Mouse (Mus musculus): Measurements from ENCODE around the gene Hoxa11. TPM values are rescaled to one million over a fixed set of nuclear protein-coding genes. Genes with fewer than 3 reads are reported as not detected.

Hoxa11 gene
- total RNA-seq (2021), result 1 to 10 TPM; 2.1 to 2.9 TPM
- long read RNA-seq, experiment 1, transcript Hoxa11-201 (2 exons, 2,287 nt), result major isoform, 5 of 5 reads
- long read RNA-seq, experiment 1, partial matches to known transcripts, result 0 of 5 reads
- long read RNA-seq, experiment 1, other reads (novel, unspliced or antisense), result 0 of 5 reads
- long read RNA-seq, experiment 2, transcript Hoxa11-201 (2 exons, 2,287 nt), result major isoform, 12 of 13 reads
- long read RNA-seq, experiment 2, partial matches to known transcripts, result 0 of 13 reads
- long read RNA-seq, experiment 2, other reads (novel, unspliced or antisense), result 1 of 13 reads

DNA sequence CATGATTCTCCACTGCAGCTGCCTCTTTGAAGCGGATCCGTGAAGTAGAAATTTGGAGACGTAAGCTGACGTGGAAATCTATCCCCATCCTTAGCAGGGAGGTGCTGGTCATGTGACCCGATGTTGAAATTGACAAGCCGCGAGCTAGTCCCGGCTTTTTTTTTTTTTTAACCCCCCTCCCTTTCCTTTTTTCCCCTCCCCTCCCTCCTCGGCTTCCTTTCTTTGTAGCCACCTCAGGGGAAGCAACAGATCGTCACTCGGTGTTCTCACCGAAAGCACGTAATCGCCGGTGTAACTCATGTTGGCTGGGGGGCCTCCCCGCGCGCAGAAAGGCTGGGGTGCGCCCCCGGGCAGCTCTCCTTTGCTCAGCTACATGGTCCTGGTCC lies at the start of gene Hoxa11:
Gene Hoxa11, minus strand, starts transcription at position 54 of the 386 bp plus-strand sequence.
- DNase-seq (ENCODE audit: low spot score), result no peak

DNA sequence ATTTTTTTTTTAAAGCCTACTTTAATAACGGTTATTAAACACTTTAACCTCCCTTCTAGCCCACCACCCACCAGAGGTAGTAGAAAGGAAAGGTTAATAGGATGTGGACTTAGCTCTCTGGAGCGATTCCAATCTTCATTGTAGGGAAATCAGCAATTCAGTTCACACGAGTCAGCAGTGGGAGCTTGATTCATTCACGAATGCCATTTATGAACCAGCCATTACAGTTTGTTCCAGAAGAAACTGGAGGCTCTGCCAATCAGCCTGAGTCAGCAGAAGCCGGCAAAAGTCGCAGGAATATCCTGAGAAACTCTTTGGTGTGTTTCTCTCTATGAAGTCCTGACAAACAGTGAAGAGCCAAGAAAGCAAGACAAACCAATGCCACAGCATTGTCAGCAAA lies 49.0 kb upstream of the Hoxa11 start:
- DNase-seq (ENCODE audit: low spot score), result no peak

DNA sequence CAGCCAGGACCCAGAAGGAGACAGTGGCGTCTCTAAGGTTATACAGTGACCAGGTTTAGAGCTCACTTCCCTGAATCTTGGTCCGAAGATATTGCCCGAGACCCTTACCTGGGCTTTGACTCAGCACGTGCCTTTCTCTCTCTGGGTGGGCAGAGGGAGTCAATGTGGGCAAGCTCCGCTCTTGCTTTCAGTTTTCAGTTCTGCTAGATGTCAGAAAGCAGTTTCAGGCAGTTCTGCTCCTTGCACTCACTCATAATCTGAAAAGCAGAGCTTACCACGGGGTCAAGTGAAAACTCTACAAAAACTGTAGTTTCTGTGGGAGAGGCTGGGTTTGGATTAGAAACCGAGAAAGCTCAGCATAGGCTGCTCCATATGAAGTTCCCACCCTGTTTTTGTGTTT lies 46.7 kb upstream of the Hoxa11 start:
- DNase-seq (ENCODE audit: low spot score), result no peak

DNA sequence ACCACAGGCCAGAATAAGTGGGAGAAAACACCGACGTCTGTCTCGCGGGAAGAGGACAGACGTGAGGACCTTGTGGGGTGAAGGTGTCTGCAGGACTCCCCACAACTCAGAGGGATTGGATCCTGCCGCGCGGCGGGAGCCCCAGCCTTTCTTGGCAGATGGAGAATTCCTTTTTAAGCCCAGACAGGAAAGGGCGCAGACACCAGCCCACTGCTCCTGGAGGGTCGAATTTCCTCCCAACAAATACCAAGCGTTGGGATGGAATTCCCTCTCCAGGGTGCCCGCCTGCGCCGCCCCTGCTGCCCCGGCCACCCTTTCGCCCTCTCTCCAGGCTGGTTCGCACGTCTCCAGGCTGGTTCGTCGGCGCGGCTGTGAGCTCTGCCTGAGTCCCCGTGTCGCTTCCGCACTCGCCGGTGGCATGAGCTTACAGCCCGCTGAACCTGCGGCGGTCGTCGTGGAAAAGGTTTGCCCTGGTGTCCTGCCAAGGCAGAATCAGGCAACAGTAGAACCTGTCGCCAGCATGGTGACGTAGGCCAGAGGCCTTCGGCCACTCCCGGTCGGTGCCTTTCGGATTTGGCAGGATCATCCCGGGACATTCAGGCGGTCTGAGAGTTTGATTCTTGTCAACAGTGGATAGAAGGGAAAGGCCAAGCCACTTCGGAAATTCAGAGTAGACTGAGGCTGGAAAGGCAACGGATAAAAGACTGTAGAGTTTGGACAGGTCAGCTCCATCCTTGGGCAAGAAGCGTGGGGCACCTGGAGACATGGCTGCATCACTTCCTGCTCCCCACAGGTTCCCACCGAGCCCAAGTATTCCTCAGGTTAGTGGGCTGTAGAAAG lies 45.6 kb upstream of the Hoxa11 start:
- DNase-seq (ENCODE audit: low spot score), result peak; percentile 48

DNA sequence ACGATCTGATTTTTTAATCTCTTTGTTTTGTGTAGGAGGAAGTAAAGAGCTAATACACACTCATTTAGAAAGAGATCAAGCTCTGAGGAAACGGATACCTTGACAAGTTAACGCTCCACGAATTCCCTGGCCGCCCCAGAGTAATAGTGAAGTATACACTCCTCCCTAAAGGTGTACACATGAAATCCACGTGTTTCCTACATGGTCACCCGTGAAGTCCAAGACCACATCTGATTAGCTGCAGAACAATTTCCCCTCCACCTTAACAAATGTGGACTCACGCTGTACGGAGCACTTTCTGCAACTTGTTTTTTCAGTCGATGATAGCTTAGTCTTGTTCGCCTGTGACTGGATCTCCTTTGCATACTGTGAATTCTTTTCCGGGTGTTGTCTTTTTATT lies 44.6 kb upstream of the Hoxa11 start:
- no peak for DNase-seq (ENCODE audit: low spot score)

DNA sequence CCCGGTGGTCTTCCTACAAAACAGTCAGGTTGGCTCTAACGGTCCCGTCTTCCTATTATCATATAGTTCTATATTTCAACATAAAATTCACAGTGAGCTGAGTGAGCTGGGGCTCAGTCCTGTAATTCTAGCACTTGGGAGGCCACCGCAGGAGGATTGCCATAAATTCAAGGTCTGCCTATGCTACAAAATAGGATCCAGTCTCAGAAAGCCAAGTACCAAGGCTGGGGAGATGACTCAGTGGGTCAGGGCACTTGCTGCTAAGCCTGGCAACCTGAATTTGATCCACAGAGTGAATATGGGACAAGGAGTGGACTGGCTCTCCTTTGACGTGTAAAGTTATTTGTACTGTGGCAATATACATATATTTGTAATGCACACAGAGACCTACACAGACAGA lies 38.3 kb upstream of the Hoxa11 start:
- DNase-seq (ENCODE audit: low spot score), result no peak

DNA sequence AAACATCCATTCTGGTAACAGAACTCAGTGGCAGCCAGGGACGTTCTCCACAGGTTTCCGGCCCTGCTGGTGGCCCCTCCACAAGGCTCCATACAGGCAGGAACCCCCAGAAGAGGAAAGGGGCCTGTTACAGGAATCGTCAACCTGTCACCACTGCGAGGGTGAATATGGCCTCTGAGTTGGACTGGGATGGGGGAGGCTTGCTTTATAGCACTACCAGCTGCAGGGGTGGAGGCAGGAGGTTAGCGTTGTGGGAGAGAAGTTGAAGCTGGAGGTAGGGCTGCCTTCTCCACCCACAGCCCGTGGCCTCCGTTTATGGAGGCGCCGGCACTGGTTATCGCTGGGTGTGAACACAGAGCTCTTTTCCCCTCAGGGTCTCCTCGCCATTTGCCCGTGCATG lies 35.5 kb upstream of the Hoxa11 start:
- DNase-seq (ENCODE audit: low spot score), result no peak

DNA sequence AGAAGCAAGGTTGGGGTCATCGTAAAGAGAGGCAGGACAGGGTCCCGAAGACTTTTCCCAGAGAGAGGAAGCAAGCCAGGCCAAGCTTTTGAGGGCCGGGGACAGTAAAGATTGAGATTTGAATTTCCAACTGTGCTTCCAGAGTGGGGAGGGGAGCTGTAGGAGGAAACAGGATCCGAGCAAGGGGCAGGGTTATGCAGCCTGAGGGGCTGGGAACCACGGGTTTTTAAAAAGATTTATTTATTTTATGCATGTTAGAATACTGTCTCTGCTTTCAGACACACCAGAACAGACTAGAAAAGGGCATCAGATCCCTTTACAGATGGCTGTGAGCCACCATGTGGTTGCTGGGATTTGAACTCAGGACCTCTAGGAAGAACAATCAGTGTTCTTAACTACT lies 31.3 kb upstream of the Hoxa11 start:
- no peak for DNase-seq (ENCODE audit: low spot score)

DNA sequence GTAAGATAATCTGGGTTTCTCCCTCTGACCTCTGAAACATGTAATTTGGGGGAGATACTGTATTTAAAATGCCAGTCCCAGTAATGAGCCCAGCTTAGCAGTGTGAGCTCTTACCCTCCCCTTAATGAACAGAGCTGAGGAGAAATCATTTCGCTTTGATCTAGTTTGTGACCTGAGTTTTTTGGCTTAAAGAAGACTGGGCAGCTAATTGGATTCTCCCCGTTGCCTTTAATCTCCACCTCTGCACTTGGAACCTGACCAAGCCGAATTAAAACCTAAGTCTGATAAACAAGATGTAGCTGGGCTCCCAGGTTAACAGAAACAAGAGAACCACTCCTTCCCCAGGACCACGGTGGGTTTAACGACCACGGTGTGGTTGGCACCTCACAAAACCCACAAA lies 30.8 kb upstream of the Hoxa11 start:
- no peak for DNase-seq (ENCODE audit: low spot score)

DNA sequence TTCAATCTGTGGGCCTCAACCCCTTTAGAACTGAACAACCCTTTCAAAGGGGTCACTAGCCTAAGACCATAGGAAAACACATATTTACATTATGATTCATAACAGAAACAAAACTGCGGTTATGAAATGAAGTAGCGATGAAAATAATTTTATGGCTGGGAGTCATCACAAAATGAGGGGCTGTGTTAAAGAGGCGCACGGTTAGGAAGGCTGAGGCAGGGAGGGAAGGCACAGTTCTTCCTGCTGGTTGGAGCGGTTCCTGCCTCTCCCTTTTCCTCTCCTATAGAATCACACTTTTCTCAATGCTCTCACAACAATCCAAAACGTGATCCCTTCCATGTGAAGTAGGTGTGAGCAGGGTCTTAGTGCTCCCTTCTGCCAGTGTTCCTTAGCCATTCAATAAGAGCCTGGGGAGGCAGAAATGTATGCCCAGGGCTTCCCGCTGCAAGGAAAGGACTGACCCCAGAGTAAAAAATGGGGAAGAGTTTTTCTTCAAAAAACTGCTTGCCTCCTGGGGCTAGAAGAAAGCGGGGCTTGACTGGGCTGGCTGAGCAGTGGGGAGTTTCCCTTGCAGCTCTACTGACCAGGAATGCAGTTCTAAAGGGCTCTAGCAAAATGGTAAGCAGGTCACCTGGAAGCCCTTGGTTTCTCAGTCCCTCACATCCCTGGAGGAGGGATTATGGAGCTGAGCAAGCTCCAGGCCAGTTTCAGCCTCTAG lies 30.1 kb upstream of the Hoxa11 start:
- no peak for DNase-seq (ENCODE audit: low spot score)

DNA sequence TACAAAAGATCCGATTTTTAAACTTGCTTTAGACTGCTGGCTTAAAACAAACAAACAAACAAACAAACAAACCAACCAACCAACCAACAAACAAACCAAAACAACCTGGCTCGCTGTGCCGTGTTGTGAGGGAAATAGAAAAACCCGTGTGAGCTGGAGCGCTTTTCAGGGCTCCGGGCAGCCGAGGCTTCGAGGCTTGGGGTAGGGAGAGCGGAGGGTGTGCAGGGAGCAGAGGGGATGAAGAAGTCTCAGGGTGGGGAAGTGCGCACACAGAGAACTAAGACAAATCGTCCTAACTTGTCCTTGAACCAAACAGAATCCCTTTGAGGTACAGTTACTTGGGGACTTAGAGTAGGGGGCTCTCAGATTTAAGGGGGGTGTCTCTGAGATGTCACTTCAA lies 29.0 kb upstream of the Hoxa11 start:
- no peak for DNase-seq (ENCODE audit: low spot score)

DNA sequence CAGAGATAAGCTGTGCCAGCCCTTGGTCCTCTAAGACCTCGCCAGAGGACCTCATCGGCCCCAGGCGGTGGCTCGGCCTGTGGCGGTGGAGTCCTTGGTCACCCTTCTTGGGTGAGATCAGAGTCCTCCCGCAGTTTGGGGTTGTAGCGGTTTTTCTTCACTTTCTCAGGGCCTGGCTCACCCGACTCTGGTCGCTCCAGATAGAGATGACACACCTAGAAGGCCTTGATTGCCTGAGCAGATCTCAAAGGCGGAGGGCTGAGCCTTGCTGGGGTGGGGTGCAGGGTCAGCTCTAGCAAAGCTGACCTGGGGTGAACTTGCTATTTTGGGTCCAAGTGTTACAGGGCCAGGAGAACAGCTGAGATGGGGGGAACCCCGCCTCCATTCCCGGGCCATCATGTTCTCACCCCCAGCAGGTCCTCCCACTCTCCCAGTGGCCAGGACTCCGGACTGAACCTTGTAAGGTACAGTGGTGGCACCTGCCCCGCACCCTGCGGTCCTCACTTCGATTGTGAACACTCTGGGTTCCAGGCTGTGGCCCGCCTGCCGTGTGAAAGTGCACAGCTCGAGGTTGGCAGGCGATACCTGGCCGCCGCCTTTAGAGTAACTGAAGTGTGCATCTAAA lies 28.2 kb upstream of the Hoxa11 start:
- DNase-seq (ENCODE audit: low spot score), result no peak

DNA sequence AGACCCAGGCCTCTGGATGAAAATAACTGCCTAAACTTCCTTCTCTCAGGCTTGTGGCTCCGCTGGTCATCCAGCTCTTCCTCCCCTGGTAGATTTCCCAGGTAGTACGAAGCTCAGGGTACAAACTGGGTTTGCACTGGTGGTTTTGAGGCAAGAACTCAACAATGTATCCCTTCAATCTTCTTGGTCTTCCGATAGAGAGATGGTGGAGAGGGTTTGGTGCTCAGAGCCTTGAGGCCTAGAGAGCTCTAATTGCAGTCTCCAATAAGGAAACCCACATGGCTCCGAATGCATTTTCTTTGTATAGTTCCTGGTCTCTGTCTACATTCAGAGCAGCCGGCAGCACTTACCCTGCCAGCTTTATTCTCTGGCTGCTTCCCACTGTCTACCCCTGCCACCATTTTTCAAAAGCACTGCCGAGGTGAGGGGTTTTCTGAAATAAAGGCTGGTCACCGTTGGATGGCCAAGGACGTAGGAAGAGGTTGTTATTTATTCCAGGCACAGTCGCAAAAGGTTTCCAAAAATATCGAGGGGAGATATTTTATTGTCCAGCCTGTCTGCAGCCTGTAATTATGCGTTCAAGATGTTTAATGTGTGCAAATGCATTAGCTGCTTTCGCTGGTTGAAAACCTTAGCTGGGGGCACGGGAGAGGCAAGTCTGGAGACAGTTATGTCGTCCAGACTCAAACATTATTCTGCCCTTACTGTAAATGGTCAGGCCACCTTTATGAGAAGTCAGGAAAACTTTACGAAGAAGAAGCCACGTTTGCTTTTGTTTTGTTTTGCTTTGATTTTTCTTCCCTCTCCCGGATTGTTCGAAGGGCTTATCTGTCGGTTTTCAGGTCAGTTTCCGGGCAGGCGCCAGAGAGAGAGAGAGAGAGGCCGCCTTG lies 27.4 kb upstream of the Hoxa11 start:
- DNase-seq (ENCODE audit: low spot score), result no peak

DNA sequence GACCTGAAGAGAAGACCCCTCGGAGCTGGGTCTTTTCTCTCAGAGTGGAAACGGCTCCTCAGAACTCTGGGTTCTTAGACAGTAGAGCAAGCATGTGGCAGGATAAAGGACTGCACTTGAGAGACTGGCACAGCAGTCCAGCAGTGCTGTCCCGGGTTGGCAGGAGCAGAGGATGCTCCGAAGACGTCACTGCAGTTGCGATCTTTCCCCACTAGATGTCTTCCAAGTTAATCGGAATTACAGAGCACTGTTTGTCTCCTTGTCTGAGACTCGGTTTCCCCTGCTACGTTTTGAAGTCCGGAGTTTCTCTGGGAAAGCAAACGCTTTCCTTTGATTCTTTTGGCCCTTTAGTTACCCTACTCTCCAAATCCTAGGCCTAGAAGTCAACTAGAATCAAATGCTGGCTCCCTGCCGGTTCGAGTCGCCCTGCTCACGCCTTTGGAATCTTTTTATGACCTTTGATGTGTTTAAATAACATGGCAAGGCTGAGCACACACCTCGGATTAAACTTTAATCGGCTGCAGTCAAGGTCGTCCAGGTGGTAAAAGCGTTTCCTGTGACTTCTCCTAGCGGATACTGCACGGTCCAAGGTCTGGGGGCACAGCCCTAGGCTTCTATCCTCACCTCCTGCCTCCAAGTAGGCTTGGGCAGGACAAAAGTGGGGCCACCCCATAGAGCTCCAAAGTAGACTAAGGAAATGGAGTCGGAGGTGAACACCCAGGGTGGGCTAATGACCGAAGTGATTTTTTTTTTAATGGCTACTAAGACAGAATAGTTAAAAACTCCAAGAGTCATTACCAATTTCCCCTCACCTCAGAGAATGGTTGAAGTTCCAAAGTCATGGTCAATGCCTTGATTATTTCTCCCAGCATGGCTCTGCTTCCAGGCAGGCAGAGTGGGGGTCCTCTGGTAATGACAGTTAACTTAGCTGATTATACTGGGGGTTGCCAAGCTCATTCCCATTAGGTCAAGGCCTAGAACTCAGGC lies 25.2 kb upstream of the Hoxa11 start:
- peak; percentile 71 for DNase-seq (ENCODE audit: low spot score)

DNA sequence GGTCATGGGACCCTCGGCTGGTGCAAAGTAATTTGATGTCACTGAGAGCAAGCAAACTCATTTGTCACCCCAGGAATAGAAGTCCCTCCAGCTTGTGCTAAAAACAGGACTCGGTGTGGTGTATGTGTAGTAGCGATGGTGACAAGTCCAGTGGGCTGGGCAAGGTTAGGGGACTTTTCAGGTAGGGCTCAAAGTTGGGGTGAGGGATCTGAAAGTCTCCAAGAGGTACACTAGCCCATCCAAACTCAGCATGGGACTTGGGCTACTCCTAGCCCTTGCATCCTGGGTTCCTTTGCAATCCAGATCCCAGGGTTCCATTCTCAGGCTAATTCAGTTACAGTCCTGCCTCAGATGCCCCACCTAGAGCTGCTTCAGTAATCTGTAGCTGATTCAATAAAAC lies 23.1 kb upstream of the Hoxa11 start:
- no peak for DNase-seq (ENCODE audit: low spot score)

DNA sequence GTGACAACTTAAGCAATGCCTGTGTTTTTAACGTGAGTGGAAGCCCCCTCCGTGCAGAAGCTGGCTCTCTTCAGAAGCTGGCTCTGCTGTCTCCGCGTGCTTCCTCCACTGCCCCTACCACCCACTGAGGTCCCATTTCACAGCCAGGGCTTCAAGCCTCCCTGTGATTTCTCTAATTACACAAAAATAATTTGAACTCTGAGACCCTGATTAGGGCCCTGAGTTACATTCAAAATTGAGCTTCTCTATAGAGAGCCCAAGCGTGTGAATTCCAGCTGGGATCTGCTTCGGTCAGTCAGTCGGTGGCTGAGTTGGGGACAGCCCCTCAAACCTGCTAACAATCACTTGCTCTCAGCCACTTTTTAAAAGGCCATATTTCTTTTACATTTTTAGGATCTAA lies 22.7 kb upstream of the Hoxa11 start:
- no peak for DNase-seq (ENCODE audit: low spot score)

DNA sequence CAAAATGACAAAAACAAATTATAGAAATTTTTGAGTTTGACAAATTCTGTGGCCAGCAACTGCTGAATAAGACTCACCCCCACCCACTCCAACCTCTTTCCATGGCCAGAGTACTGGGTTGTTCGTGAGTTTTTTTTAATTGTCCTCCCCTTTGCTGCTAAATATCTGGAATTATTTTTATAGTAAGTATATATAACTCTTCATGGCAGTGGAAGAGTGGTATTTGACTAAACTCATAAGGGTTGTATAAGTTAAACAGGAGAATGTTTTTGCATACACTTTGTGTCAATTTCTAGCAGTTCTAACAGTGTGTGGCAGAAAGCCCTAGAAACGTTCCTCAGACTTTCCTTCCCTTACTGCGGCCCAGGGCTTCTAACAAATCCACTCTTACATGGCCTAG lies 22.1 kb upstream of the Hoxa11 start:
- no peak for DNase-seq (ENCODE audit: low spot score)

DNA sequence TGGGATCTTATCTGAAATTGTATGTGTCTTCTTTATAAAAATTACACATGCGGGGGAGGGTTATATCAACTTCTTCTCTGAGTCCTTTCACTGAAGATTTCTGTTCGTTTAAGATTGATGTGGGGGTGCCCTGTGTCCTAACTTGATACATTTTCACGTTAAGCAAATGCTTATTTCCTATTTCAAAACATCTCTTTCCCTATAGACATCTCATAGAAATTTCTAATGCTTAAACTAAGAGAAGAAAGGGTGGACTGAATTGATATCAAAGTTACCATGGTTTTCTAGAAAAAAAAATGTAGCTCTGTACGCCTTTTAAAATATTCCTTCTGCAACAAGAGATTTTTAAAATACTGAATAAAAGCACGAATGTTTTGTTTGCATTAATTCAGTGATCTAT lies 21.6 kb upstream of the Hoxa11 start:
- DNase-seq (ENCODE audit: low spot score), result no peak

DNA sequence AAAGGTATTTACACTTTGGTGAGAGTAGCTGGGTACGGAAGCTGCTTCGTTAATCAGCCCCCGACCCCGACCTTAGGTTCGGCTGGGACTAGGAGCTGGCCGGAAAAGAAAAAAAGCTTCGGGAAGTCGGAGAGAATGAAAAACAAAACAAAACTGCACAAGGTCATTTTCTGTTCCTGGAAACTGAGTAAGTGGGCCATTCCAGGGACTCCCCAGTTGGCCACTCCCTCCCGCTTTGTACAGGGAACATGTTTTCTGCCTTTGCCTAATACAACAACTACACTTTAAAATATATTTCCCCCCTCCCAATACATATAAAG lies 21.0 kb upstream of the Hoxa11 start:
- no peak for DNase-seq (ENCODE audit: low spot score)
